Mouse (Mus musculus): Measurements from ENCODE around the gene Fam160a2. TPM values are rescaled to one million over a fixed set of nuclear protein-coding genes. Genes with fewer than 3 reads are reported as not detected.

Fam160a2 gene
- total RNA-seq (2021) (10 to 100 TPM; 18.5 to 25.5 TPM), polyA plus RNA-seq (2012; rRNA removed) (50.5 and 54.7 TPM in 2 replicates)
- long read RNA-seq, full-length matches to known transcripts = 12 of 30 reads
- long read RNA-seq, partial matches to known transcripts = 6 of 30 reads
- long read RNA-seq, other reads (novel, unspliced or antisense) = 12 of 30 reads

DNA sequence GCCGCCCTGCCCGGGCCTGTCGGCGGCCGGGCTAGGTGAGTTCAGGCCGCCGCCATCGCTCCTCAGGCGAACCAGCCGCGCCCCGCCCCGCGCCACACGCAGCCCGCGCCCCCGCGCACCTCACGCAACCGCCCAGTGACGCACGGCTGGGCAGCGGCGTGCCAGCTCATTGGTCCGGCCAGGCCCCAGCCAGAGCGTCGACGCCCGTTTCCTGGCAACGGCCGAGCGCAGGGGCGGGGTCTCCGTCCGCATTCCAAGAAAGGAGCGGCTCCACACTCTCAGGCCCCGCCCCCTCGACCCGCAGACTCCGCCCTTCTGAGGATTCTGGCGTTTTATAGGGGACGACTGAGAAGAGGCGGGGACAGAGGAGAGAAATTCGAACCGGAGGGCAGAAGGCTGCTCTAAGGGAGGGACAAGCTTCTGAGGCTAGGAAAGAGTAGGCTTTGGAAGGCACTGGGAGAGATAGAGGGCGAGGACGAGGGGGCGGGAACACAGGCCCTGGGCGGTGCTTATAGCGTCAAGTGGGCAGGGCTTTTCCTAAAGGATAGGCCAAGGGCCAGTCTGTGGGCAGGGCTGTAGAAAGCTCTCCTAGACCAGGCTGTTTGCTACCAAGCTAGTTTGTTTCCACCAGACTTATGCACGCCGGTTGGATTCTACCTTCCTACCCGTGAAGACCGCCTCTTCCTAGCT, at the start of gene Fam160a2:
Fam160a2 (minus strand) TSS at position 120 of the 690 bp plus-strand sequence.
- peak; percentile 100 for DNase-seq

GRCm38 (mm10) chr7:105445076-105445475, 45.2 kb upstream of the Fam160a2 start:
- no peak for DNase-seq

- DNase-seq = no peak
Observed at GRCm38 (mm10) chr7:105441426-105441825, 41.6 kb upstream of the Fam160a2 start.

GRCm38 (mm10) chr7:105437979-105438772, 38.3 kb upstream of the Fam160a2 start:
- DNase-seq = no peak

DNA sequence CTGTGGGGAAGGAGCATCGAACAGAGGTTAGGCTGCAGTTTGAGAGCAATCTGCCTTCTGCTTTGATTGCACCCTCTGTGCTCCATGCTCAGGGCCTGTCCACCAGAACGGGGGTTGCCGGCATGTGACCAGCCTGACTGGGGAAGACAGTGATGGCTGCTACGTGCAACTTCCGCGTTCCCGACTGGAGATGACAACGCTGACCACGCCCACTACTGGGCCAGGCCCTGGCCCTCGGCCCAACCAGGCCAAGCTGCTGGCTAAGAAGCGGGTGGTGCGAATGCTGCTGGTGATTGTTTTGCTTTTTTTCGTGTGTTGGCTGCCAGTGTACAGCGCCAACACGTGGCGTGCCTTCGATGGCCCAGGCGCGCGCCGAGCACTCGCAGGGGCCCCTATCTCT, 34.9 kb upstream of the Fam160a2 start:
- no peak for DNase-seq

- no peak for DNase-seq
Observed at GRCm38 (mm10) chr7:105433859-105434258, 34.0 kb upstream of the Fam160a2 start.

DNA sequence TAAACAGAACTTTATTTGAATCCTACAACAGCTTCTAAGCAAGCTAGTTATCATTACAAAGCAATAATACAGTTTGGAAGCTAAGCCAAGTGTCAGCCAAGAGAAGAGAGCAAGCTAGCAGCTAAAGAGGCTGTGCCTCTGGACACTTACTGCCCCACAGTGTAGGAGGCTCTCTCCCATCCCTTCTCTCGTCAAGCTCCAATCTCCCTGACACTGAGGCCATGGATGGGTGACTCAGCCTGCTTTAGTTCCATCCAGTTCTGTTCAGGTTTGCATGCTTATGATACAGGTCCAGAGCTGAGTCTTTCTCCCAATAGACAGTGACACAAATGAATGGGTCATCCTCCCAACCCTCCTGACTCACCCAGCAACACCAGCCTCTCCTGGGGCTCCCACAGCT, 32.2 kb upstream of the Fam160a2 start:
- no peak for DNase-seq

- DNase-seq = no peak
Observed at GRCm38 (mm10) chr7:105426051-105426450, 26.2 kb upstream of the Fam160a2 start.

- DNase-seq = no peak
Observed at GRCm38 (mm10) chr7:105425424-105426043, 25.7 kb upstream of the Fam160a2 start, which contains the start of gene Cckbr. TSS of gene Cckbr (plus strand) at chr7:105425731.

DNA sequence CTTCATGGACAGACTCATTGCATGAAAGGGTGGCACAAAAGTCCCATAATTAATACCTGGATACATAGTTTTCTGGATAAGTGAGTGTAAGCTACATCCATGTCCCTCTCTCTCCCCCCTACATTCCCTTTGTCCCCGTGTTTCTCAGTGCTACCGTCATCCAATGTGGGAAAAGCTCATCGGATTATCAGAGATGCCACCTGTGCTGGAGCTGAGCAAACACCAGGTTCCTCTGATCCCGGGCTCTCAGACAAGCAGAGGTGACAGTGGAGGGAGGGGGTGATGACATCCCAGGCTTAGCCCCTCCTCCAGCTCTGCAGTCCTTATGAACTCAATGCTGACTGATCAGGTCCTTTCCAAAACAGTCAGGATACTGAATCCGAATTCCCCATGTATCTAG, 24.5 kb upstream of the Fam160a2 start:
- DNase-seq = no peak

DNA sequence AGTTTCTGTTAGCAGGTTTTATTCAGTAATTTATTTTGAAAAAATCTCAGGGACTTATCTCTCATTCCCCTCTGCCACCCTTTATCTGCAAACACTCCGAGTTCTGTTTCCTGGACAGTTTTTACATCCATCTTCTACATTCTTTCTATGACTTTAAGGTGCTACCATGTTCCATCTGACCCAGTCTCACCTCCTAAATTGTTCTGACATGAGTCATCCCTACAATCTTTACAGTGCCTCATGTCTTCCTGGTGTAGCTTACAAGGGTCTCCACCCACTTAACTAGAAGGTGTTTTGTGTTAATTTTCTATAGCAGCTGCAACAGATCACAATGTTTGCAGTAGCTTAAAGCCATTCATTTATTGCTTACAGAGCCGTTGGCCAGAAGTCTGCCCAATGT, 21.0 kb upstream of the Fam160a2 start:
- DNase-seq = no peak

- DNase-seq = no peak
Observed at GRCm38 (mm10) chr7:105418106-105418505, 18.3 kb upstream of the Fam160a2 start.

GRCm38 (mm10) chr7:105416529-105416928, 16.7 kb upstream of the Fam160a2 start:
- no peak for DNase-seq

DNA sequence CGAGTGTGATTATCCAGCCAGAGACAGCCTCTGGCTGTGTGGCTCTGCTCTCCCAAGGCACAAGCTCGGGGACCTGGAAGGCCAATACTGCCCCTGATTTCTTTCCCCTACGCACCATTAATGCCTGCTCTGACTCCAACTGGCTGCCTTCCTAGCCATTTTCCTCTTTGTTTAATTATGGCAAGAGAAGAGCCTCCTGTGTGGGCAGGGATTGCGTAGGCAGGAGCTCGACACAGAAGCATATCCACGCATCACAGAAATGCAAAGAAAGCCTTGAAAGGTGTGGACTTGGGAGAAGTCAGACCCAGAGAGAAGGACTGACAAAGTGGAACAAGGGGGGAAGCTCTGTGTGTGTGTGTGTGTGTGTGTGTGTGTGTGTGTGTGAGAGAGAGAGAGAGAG, 14.5 kb upstream of the Fam160a2 start:
- DNase-seq = no peak

GRCm38 (mm10) chr7:105411874-105412632, 12.2 kb upstream of the Fam160a2 start:
- peak; percentile 70 for DNase-seq

GRCm38 (mm10) chr7:105406322-105406721, 6.5 kb upstream of the Fam160a2 start:
- DNase-seq = no peak

DNA sequence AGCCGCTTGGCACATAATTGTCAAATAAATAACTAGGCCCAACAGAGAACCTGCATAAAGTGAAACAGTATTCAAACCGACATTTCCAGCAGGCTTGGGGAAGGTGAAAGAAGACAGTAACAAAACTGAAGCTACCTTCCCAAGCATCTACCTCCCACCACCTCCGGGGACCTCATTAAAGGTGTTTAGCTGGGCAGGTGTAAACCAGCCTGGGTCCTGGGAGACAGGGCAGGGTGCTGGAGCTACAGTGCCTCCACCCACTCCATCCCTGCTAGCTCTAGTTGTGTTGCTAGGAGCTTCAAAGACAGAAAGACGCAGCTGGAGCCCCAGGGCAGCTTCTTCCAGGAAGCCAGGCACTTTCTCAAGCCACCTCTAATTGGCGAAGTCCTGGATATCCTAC, 4.4 kb upstream of the Fam160a2 start, which contains the start of gene Cnga4:
Cnga4 (plus strand) TSS at position 301 of the 400 bp plus-strand sequence.
- DNase-seq = no peak

DNA sequence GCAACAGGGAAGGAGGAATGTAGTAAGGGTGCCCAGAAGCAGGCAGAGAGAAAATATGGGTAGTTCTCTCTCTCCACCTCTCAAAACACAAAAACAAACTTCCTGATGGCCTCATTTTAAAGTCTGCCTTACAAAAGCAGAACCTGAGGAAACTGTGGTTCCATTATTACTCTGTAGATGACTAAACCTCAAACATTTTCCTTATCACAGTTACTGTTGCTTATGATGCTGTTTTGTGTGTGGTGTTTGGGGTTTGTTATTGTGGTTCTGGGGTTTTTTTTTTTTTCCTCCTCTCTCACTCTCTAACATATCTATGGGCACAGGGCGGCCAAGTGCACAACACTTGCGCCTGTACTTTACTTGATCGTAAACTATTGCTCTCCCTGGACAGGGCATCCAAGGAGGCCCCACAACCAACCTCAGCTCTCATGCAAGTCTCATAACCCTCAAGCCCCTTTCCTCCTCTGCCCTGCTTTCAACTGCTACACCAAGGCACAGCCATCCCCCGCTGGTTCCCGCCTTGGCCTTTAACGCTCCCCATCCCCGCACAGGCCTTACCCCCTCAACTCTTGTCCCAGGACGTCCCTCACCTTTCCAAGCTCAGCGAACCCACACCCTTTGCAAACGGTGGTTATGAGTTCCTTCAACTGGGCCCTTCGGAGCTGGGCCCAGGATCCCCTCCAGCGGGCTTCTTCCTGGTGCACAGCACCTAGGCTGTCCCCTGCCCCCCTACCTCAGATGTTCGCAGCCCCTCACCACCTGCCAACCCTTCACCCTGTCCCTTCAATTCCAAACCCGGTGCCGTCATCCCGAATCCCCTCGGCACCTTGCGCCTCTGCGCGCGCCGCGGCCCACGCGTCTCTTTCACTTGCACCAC, 558 bp downstream of the Fam160a2 start:
- no peak for DNase-seq

- DNase-seq = no peak
Observed at GRCm38 (mm10) chr7:105396126-105396525, 3.7 kb downstream of the Fam160a2 start.

- DNase-seq = no peak
Observed at GRCm38 (mm10) chr7:105395131-105395820, 4.6 kb downstream of the Fam160a2 start.

All from adrenal gland, adult 2 months (tissue).